Mouse (Mus musculus): ENCODE data around the gene Pacsin3.

The Pacsin3 gene

GRCm38 (mm10) chr2:91302845-91303244 is 47.1 kb downstream of the Pacsin3 start:
- DNase-seq (ENCODE audit: low spot score in 2 of 2), result no peak

- no peak for DNase-seq (ENCODE audit: low spot score in 2 of 2)
Measured at GRCm38 (mm10) chr2:91305926-91306325, 50.2 kb downstream of the Pacsin3 start.

- DNase-seq (ENCODE audit: low spot score in 2 of 2), result no peak
Measured at GRCm38 (mm10) chr2:91306589-91306988, 50.8 kb downstream of the Pacsin3 start.

GRCm38 (mm10) chr2:91308680-91309079 is 52.9 kb downstream of the Pacsin3 start:
- no peak for DNase-seq (ENCODE audit: low spot score in 2 of 2)

- no peak for DNase-seq (ENCODE audit: low spot score in 2 of 2)
Measured at GRCm38 (mm10) chr2:91309546-91309945, 53.8 kb downstream of the Pacsin3 start.

GRCm38 (mm10) chr2:91312578-91313311 is 57.0 kb downstream of the Pacsin3 start:
- no peak for DNase-seq (ENCODE audit: low spot score in 2 of 2)

GRCm38 (mm10) chr2:91314184-91314583 is 58.4 kb downstream of the Pacsin3 start:
- no peak for DNase-seq (ENCODE audit: low spot score in 2 of 2)
